Mouse (Mus musculus): ENCODE measurements around the gene Cbx5. TPM values are rescaled to one million over a fixed set of nuclear protein-coding genes. Genes with fewer than 3 reads are reported as not detected.
"Not testable (repeated sequence)": the region's sequence is repeated elsewhere in the genome, so short reads cannot be mapped to it uniquely, and the experiment has no call there.

Gene Cbx5
- total RNA-seq, 2 experiments from 2014 or later, result 181 to 188 TPM

DNA sequence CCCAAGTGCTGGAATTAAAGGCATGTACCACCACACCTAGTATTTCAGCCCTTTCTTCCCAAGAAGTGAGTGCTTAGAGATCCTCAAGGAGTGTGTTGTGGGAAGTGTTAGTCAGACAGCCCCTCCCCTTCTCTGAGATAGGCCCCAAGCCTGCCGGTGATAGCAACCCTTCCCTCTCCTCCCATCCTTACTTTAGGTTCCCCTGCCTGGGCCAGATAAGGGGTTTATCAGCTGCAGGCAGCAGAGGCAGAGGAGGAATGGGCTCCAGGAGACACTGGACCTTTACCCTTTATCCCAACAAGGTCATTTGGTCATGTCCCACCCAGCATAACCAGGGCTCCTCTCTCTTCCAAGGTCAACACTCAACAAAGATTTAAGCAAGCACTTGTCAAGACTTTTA is 12.0 kb upstream of the Cbx5 start:
- DNase-seq (ENCODE audit: low spot score in 2 of 2), result no peak

- peak; percentile 64 to 69 for DNase-seq (ENCODE audit: low spot score in 2 of 2)
These were observed 10.7 kb upstream of the Cbx5 start for GRCm38 (mm10) chr15:103250195-103250740.

GRCm38 (mm10) chr15:103249511-103249910 is 9.9 kb upstream of the Cbx5 start:
- DNase-seq (ENCODE audit: low spot score in 2 of 2), result not testable (repeated sequence)

- DNase-seq (ENCODE audit: low spot score in 2 of 2), result peak; percentile 45 to 46
These were observed 9.0 kb upstream of the Cbx5 start for GRCm38 (mm10) chr15:103248401-103249313.

- DNase-seq (ENCODE audit: low spot score in 2 of 2), result no peak
These were observed 8.3 kb upstream of the Cbx5 start for GRCm38 (mm10) chr15:103247782-103248400.

DNA sequence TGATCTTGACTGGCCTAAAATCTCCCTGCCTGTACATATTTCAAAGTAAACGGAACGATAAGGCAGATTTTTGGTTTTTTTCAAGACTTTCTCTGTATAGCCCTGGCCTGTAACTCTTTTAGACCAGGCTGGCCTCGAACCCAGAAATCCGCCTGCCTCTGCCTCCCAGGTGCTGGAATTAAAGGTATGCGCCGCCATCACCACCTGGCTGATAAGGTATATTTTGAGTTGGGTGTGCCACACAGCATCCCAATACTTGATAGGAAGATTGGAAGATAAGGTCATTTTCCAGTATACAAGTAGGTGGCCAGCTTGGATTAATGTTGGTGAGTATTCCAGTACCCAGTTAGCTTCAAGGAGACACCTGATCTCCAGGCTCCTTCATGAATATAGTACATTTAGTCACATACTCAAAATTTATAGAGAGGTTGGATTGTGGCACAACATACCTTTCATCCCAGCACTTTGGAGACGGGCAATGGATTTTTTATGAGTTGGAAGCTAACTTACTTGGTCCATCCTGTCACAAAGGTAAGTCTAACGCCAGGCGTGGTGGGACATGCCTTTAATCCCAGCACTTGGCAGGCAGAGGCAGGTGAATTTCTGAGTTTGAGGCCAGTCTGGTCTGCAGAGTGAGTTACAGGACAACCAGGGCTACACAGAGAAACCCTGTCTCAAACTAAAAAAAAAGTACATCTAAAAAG is 7.6 kb upstream of the Cbx5 start:
- DNase-seq (ENCODE audit: low spot score in 2 of 2), result no peak

- no peak for DNase-seq (ENCODE audit: low spot score in 2 of 2)
These were observed 6.0 kb upstream of the Cbx5 start for GRCm38 (mm10) chr15:103245616-103246015.

- DNase-seq (ENCODE audit: low spot score in 2 of 2), result no peak
These were observed 3.3 kb upstream of the Cbx5 start for GRCm38 (mm10) chr15:103242885-103243284.

DNA sequence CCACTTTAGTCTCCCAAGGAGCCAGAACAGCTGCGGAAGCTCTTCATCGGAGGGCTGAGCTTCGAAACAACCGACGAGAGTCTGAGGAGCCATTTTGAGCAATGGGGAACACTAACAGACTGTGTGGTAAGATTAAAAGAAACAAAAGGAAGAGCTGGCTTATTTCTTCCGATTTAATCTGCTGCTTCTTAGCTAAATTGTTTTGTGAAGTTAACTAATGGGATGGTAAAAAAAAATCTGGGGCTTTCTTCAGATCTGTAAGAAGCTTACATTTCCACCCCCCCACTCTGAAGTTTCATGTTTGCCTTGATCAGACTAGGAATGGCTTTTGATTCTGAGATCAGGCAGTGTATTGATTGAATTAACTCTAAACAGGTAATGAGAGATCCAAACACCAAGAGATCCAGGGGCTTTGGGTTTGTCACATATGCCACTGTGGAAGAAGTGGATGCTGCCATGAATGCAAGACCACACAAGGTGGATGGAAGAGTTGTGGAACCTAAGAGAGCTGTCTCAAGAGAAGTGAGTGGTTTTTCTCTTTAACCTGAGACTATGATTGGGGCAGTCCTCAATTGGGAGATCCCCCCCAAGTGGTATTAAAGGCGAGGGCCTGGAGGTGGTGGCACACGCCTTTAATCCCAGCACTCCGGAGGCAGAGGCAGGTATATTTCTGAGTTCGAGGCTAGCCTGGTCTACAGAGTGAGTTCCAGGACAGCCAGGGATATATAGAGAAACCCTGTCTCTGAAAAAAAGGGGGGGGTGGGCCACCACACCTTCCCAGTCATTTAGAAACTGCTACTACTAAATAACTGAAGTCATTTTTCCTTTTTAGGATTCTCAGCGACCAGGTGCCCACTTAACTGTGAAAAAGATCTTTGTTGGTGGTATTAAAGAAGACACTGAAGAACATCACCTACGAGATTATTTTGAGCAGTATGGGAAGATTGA is 1.7 kb upstream of the Cbx5 start:
- not testable (repeated sequence) for DNase-seq (ENCODE audit: low spot score in 2 of 2)

- peak; percentile 86 to 89 for DNase-seq (ENCODE audit: low spot score in 2 of 2)
These were observed 778 bp upstream of the Cbx5 start, which contains the start of gene Hnrnpa1 for GRCm38 (mm10) chr15:103240160-103241028. TSS of gene Hnrnpa1 (plus strand) at chr15:103240432.

DNA sequence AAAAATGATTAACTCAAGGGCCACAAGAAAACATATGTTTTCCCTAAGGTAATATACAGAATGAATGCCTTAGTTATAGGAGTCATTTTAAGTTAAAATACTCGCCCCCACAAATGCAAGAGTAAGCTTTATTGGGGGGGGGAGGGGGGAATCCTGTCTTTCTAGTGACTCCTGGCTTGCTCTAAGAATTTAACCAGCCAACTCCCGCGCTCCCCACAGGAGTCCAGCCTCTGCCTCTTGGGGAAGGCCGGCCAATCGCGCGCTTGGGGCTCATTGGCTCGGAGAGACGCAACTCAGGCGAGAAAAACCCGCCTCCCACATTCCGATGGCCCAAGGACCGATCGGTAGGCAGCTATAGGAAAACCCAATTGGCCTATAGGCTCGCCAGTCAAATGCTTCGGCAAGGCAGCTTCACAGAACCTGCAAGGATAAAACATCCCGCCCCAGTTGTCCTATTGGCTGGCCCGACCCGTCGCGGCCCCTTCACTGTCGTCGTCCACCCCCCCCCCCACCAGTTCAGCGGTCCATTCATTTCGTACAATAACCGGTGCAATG is 409 bp downstream of the Cbx5 start:
- peak; percentile 86 to 90 for DNase-seq (ENCODE audit: low spot score in 2 of 2)

- DNase-seq (ENCODE audit: low spot score in 2 of 2), result no peak
These were observed 2.3 kb downstream of the Cbx5 start for GRCm38 (mm10) chr15:103237295-103237694.

GRCm38 (mm10) chr15:103233119-103233518 is 6.5 kb downstream of the Cbx5 start:
- DNase-seq (ENCODE audit: low spot score in 2 of 2), result no peak

DNA sequence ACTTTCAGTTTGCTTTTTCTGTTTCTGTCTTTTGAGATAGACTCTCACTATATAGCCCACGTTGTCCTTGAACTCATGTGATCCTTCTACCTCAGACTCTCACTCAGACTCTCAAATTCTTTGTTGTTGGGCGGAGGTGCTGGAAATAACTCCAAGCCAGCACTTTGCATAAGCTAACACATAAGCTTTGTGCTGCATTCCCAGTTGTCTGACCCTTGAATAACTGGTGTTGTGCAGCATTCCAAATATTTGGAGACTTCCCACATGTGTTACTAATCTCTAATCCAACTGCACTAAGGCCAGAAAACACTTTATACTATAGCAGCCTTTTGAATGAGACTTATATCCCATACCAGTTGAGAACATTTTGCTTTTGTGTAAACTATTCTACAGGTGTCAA is 10.7 kb downstream of the Cbx5 start:
- no peak for DNase-seq (ENCODE audit: low spot score in 2 of 2)

DNA sequence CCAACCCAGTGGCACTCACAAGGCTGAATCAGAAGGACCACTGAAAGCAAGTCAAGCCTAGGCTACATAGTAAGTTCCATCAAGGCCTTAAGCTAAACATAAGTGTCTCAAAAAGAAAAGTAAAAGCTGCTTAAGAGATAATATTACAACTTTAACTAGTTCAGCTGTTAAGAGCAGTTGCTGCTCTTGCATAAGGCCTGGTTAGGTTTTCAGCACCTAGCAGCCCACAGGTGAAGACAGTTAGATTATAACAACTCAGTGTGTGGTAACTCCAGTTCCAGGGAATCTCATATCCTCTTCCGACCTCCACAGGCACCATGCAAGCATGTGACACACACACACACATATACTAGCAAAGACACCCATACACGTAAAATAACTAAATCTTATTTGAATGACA is 12.0 kb downstream of the Cbx5 start:
- no peak for DNase-seq (ENCODE audit: low spot score in 2 of 2)

DNA sequence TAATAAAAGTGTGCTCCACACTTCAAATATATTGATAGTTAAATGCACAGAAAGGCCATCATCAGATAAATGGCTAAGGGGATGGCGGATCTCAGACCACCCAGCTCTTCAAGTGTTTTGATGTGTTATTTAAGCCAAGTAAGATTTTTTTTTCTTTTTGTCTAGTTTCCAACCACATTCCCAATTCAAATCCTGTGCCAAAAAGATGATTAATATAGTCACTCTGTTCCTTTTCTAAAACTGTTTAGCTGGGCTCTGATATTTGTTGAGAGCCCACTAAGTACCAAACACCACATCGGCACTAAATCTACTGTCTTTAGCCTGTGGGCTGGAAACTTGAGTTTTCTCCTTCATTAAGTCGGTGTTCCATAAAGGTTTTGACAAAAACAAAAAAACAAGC is 12.6 kb downstream of the Cbx5 start:
- DNase-seq (ENCODE audit: low spot score in 2 of 2), result no peak

DNA sequence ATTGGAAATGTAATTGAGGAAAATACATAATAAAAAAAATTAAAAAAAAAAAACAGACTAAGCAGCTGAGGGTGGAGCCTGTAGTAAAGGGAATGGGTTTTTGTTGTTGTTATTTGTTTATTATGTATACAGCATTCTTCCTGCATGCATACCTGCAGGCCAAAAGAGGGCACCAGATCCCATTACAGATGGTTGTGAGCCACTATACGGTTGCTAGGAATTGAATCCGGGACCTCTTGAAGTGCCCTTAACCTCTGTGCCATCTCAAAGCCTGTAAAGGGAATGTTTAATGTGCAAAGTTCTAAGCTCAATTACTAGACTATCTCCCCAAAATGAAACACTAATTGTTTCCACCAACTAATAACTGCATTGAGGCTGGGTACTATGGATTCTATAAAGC is 15.5 kb downstream of the Cbx5 start:
- DNase-seq (ENCODE audit: low spot score in 2 of 2), result no peak

DNA sequence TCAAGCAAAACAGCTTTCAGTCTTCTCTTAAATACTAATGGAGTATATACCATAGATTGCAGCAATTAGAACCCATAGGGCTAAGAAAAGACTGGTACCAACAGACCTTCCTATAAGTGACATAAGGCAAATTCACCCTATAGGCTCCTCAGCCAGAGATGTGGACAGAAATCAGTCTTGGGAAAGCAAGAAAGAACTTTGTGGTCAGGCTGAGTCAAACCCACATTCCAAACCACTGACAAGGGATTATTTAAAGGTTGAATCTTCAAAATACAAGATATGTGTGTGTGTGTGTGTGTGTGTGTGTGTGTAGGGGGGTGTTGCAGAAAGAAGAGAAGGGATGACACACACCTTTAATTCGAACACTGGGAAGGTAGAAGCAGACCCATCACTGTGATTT is 18.2 kb downstream of the Cbx5 start:
- no peak for DNase-seq (ENCODE audit: low spot score in 2 of 2)

- DNase-seq (ENCODE audit: low spot score in 2 of 2), result no peak
These were observed 18.8 kb downstream of the Cbx5 start for GRCm38 (mm10) chr15:103220785-103221184.

Measured in layer of hippocampus, postnatal 10 days (tissue).